14 mouse cellular contexts compared by ENCODE assay signal in genomic region chr2:131862617-131863275, GRCm38 (mm10). TPM values are rescaled to one million over a fixed set of nuclear protein-coding genes. Genes with fewer than 3 reads are reported as not detected.
DNase-seq lines count a peak whose midpoint lies in the region; ATAC-seq and TF ChIP-seq lines count a peak whose summit lies in the region.
"Had no signal": no experiment of that assay in that cellular context is flagged by ENCODE, and none has a peak within 500 bp of the region (broad histone marks: within the 10 kb centered on the region; RNA-seq: fewer than 3 reads in every experiment).

No protein-coding gene starts in this region.

- H3K36me3 ChIP-seq in embryonic facial prominence, embryonic 14.5 days (ENCODE audit: control insufficient read depth, insufficient read depth, low read length) = no peaks in the 10 kb centered on the region
- no peaks in the 10 kb centered on the region for H3K36me3 ChIP-seq in hindbrain, embryonic 14.5 days (replicated peaks; ENCODE audit: control insufficient read depth, insufficient read depth)
- H3K36me3 ChIP-seq in neural tube, embryonic 14.5 days (ENCODE audit: control insufficient read depth, insufficient read depth, low read length) = no peaks in the 10 kb centered on the region
- no peaks in the 10 kb centered on the region for H3K36me3 ChIP-seq in stomach, postnatal 0 days (ENCODE audit: control insufficient read depth, insufficient read depth, low read length)
- H3K36me3 ChIP-seq: kidney, embryonic 15.5 days had no signal

- no peaks in the 10 kb centered on the region for H3K4me1 ChIP-seq in embryonic facial prominence, embryonic 14.5 days (ENCODE audit: control insufficient read depth, insufficient read depth, low read length)
- no peaks in the 10 kb centered on the region for H3K4me1 ChIP-seq in hindbrain, embryonic 14.5 days (replicated peaks; ENCODE audit: control insufficient read depth, insufficient read depth, low read length)
- no peaks in the 10 kb centered on the region for H3K4me1 ChIP-seq in neural tube, embryonic 14.5 days (ENCODE audit: control insufficient read depth, insufficient read depth, low read length)
- no peaks in the 10 kb centered on the region for H3K4me1 ChIP-seq in stomach, postnatal 0 days (replicated peaks; ENCODE audit: control insufficient read depth, insufficient read depth)
- H3K4me1 ChIP-seq: kidney, embryonic 15.5 days had no signal

- no peak overlapping the region for H3K9ac ChIP-seq in embryonic facial prominence, embryonic 14.5 days (ENCODE audit: low read depth, low read length)
- no peak overlapping the region for H3K9ac ChIP-seq in hindbrain, embryonic 14.5 days
- no peak overlapping the region for H3K9ac ChIP-seq in neural tube, embryonic 14.5 days (replicated peaks; ENCODE audit: low read depth, low read length)
- H3K9ac ChIP-seq in stomach, postnatal 0 days (ENCODE audit: low read length) = no peak overlapping the region
- H3K9ac ChIP-seq: kidney, embryonic 15.5 days had no signal

- no peak for TF ChIP-seq EP300 in stomach, postnatal 0 days (optimal IDR thresholded peaks at IDR 0.05)

- no peak; the same call in 1 of the 2 replicates for TF ChIP-seq CTCF in brain, embryonic 14.5 days (IDR thresholded peaks at IDR 0.05; ENCODE audit: borderline replicate concordance, extremely low read depth, insufficient read depth, insufficient read length)
- no peak for TF ChIP-seq CTCF in stomach, postnatal 0 days (IDR thresholded peaks at IDR 0.05; ENCODE audit: low read depth)

- H3K4me2 ChIP-seq in embryonic facial prominence, embryonic 14.5 days (ENCODE audit: low read depth, low read length) = no peak overlapping the region
- no peak overlapping the region for H3K4me2 ChIP-seq in hindbrain, embryonic 14.5 days (replicated peaks)
- no peak overlapping the region for H3K4me2 ChIP-seq in neural tube, embryonic 14.5 days (ENCODE audit: low read depth, low read length)
- no peak overlapping the region for H3K4me2 ChIP-seq in stomach, postnatal 0 days (replicated peaks; ENCODE audit: low read depth)
- H3K4me2 ChIP-seq: kidney, embryonic 15.5 days; liver, embryonic 11.5 days had no signal

- 54% methylated on average over 3 of the region's 3 CpGs for WGBS in embryonic facial prominence, embryonic 14.5 days
- 28% methylated on average over 3 of the region's 3 CpGs for WGBS in hindbrain, embryonic 14.5 days
- 24% methylated on average over 3 of the region's 3 CpGs for WGBS in neural tube, embryonic 14.5 days
- 62% methylated on average over 3 of the region's 3 CpGs for WGBS in stomach, postnatal 0 days

- no peak overlapping the region for H3K27ac ChIP-seq in embryonic facial prominence, embryonic 14.5 days (replicated peaks; ENCODE audit: low read depth, low read length)
- no peak overlapping the region for H3K27ac ChIP-seq in hindbrain, embryonic 14.5 days
- peak overlapping the region; percentile 8; the same call in 1 of the 2 replicates for H3K27ac ChIP-seq in neural tube, embryonic 14.5 days (ENCODE audit: low read depth, low read length)
- H3K27ac ChIP-seq in stomach, postnatal 0 days (replicated peaks) = no peak overlapping the region
- H3K27ac ChIP-seq: kidney, embryonic 15.5 days had no signal

- ATAC-seq in embryonic facial prominence, embryonic 14.5 days (ENCODE audit: low read depth) = peak; percentile 72; the same call in 1 of the 2 replicates
- peak; percentile 87 for ATAC-seq in hindbrain, embryonic 14.5 days (ENCODE audit: low FRiP score)
- ATAC-seq in neural tube, embryonic 14.5 days (ENCODE audit: low read depth) = peak; percentile 87
- no peak for ATAC-seq in megakaryocyte, adult 5-6 weeks (ENCODE audit: poor library complexity, severe bottlenecking)
- no peak for ATAC-seq in stomach, postnatal 0 days (ENCODE audit: low FRiP score, low TSS enrichment)

- no peaks in the 10 kb centered on the region for H3K9me3 ChIP-seq in embryonic facial prominence, embryonic 14.5 days (ENCODE audit: control insufficient read depth, low read length)
- H3K9me3 ChIP-seq in hindbrain, embryonic 14.5 days (ENCODE audit: control insufficient read depth, low read length) = no peaks in the 10 kb centered on the region
- no peaks in the 10 kb centered on the region for H3K9me3 ChIP-seq in neural tube, embryonic 14.5 days (ENCODE audit: control insufficient read depth, low read length)
- no peaks in the 10 kb centered on the region for H3K9me3 ChIP-seq in stomach, postnatal 0 days (ENCODE audit: control insufficient read depth, low read length)
- H3K9me3 ChIP-seq: kidney, embryonic 15.5 days had no signal

- no peak overlapping the region for H3K4me3 ChIP-seq in embryonic facial prominence, embryonic 14.5 days (ENCODE audit: low read depth, low read length)
- no peak overlapping the region for H3K4me3 ChIP-seq in hindbrain, embryonic 14.5 days (replicated peaks; ENCODE audit: low read length)
- H3K4me3 ChIP-seq in neural tube, embryonic 14.5 days (ENCODE audit: low read depth, low read length) = no peak overlapping the region
- no peak overlapping the region for H3K4me3 ChIP-seq in stomach, postnatal 0 days (ENCODE audit: low read depth, low read length)
- H3K4me3 ChIP-seq: kidney, embryonic 15.5 days had no signal

- no peaks in the 10 kb centered on the region for H3K27me3 ChIP-seq in embryonic facial prominence, embryonic 14.5 days (replicated peaks; ENCODE audit: control insufficient read depth, insufficient read depth, low read length)
- H3K27me3 ChIP-seq in hindbrain, embryonic 14.5 days (ENCODE audit: control insufficient read depth, insufficient read depth, low read length) = no peaks in the 10 kb centered on the region
- no peaks in the 10 kb centered on the region for H3K27me3 ChIP-seq in neural tube, embryonic 14.5 days (ENCODE audit: control insufficient read depth, insufficient read depth, low read length)
- H3K27me3 ChIP-seq in stomach, postnatal 0 days (ENCODE audit: control insufficient read depth, insufficient read depth, low read length) = no peaks in the 10 kb centered on the region
- H3K27me3 ChIP-seq: kidney, embryonic 15.5 days had no signal

- peak; percentile 90 for DNase-seq in brain, embryonic 14.5 days (ENCODE audit: low read depth)
- peak; percentile 41 for DNase-seq in embryonic facial prominence, embryonic 14.5 days (ENCODE audit: low spot score)
- peak; percentile 43 for DNase-seq in hindbrain, embryonic 14.5 days (ENCODE audit: low spot score)
- no peak for DNase-seq in ovary, postnatal 14 days (ENCODE audit: low spot score)
- DNase-seq in stomach, postnatal 0 days (ENCODE audit: low spot score) = no peak
- DNase-seq: cerebellum, adult 9-11 months; lung, postnatal 36 days; thymus, postnatal 4 days had no signal

- no peak for TF ChIP-seq POLR2A in brain, embryonic 14.5 days (IDR thresholded peaks at IDR 0.05; ENCODE audit: borderline replicate concordance, extremely low read depth, insufficient read depth, insufficient read length, poor library complexity, severe bottlenecking)

RNA-seq across cellular contexts. Expression of gene Erv3, which starts 3.2 kb away (rescaled TPM):
- 0.03 and 0.04 TPM in 2 replicates for polyA plus RNA-seq in brain, embryonic 14.5 days (2012; rRNA removed)
- not detected in 2 replicates for polyA plus RNA-seq in embryonic facial prominence, embryonic 14.5 days (2014; fragmentation: Nextera tagmentation; extraction: Ambion mirVana)
- 0.07 TPM in 1 of 2 replicates, not detected in the other for polyA plus RNA-seq in hindbrain, embryonic 14.5 days (2014; fragmentation: Nextera tagmentation; extraction: Ambion mirVana)
- not detected in 2 replicates for polyA plus RNA-seq in neural tube, embryonic 14.5 days (2014; fragmentation: Nextera tagmentation; extraction: Ambion mirVana)
- not detected in 2 replicates for total RNA-seq in megakaryocyte, adult 5-6 weeks (2015)
- total RNA-seq in megakaryocyte, adult 5-6 weeks (2017) = not detected in 2 replicates
- polyA plus RNA-seq in stomach, postnatal 0 days (2015; fragmentation: Nextera tagmentation; extraction: Ambion mirVana) = 0.02 TPM in 1 of 2 replicates, not detected in the other
- total RNA-seq: heart, postnatal 25 days had no signal
- polyA plus RNA-seq: kidney, embryonic 15.5 days; liver, embryonic 11.5 days had no signal

RNA-seq across cellular contexts. Expression of gene Prnp, which starts 47.0 kb away (rescaled TPM):
- 99.5 and 108 TPM in 2 replicates for polyA plus RNA-seq in brain, embryonic 14.5 days (2012; rRNA removed)
- 47.3 and 50.3 TPM in 2 replicates for polyA plus RNA-seq in embryonic facial prominence, embryonic 14.5 days (2014; fragmentation: Nextera tagmentation; extraction: Ambion mirVana)
- polyA plus RNA-seq in hindbrain, embryonic 14.5 days (2014; fragmentation: Nextera tagmentation; extraction: Ambion mirVana) = 99.5 and 101 TPM in 2 replicates
- polyA plus RNA-seq in neural tube, embryonic 14.5 days (2014; fragmentation: Nextera tagmentation; extraction: Ambion mirVana) = 99.9 and 104 TPM in 2 replicates
- total RNA-seq in megakaryocyte, adult 5-6 weeks (2015) = 0.80 and 1.6 TPM in 2 replicates
- 1.7 and 2.0 TPM in 2 replicates for total RNA-seq in megakaryocyte, adult 5-6 weeks (2017)
- polyA plus RNA-seq in stomach, postnatal 0 days (2015; fragmentation: Nextera tagmentation; extraction: Ambion mirVana) = 87.5 and 102 TPM in 2 replicates

RNA-seq across cellular contexts. Expression of gene Prn, which starts 47.0 kb away (rescaled TPM):
- not detected in 2 replicates for polyA plus RNA-seq in brain, embryonic 14.5 days (2012; rRNA removed)
- polyA plus RNA-seq in embryonic facial prominence, embryonic 14.5 days (2014; fragmentation: Nextera tagmentation; extraction: Ambion mirVana) = not detected in 2 replicates
- not detected in 2 replicates for polyA plus RNA-seq in hindbrain, embryonic 14.5 days (2014; fragmentation: Nextera tagmentation; extraction: Ambion mirVana)
- polyA plus RNA-seq in neural tube, embryonic 14.5 days (2014; fragmentation: Nextera tagmentation; extraction: Ambion mirVana) = not detected in 2 replicates
- total RNA-seq in megakaryocyte, adult 5-6 weeks (2015) = not detected in 2 replicates
- not detected in 2 replicates for total RNA-seq in megakaryocyte, adult 5-6 weeks (2017)
- 0.17 TPM in 2 replicates for polyA plus RNA-seq in stomach, postnatal 0 days (2015; fragmentation: Nextera tagmentation; extraction: Ambion mirVana)
- polyA plus RNA-seq: gonadal fat pad, adult 2 months; kidney, embryonic 15.5 days; liver, embryonic 11.5 days had no signal

Comparison
In these comparisons a context has a peak if more than half of its experiments do, and no peak if none do; other contexts are left out.
1. DNase-seq: peak in brain, embryonic 14.5 days (single experiment), embryonic facial prominence, embryonic 14.5 days (single experiment) and hindbrain, embryonic 14.5 days (single experiment); none in ovary, postnatal 14 days (single experiment) and stomach, postnatal 0 days (single experiment).
2. ATAC-seq: peak in embryonic facial prominence, embryonic 14.5 days (single experiment), hindbrain, embryonic 14.5 days (single experiment) and neural tube, embryonic 14.5 days (single experiment); none in megakaryocyte, adult 5-6 weeks (single experiment) and stomach, postnatal 0 days (single experiment).